Mouse (Mus musculus) C2C12 (cell line): ENCODE measurements around the gene Mapk8ip3. TPM values are rescaled to one million over a fixed set of nuclear protein-coding genes. Genes with fewer than 3 reads are reported as not detected.

Experiments
- H3K27me3 ChIP-seq: one replicate; pipeline ENCODE4 v1.6.1; 2011; ENCODE audit not compliant: control insufficient read depth, insufficient read depth, insufficient read length
- H3K36me3 ChIP-seq: one replicate; pipeline ENCODE4 v1.6.1; 2011; ENCODE audit not compliant: control insufficient read depth, insufficient read depth
- H3K4me3 ChIP-seq: one replicate; pipeline ENCODE4 v1.5.1; 2011; ENCODE audit warnings: mild to moderate bottlenecking, control low read depth; ENCODE audit not compliant: poor library complexity, insufficient read depth, severe bottlenecking
- H3K79me2 ChIP-seq: one replicate; pipeline ENCODE4 v1.6.1; 2011; ENCODE audit not compliant: control insufficient read depth, insufficient read depth
- H3K79me3 ChIP-seq: one replicate; pipeline ENCODE4 v1.6.1; 2011; ENCODE audit warnings: low read depth, control low read depth
- H3ac ChIP-seq: one replicate; pipeline ENCODE3; 2011; ENCODE audit warnings: low read depth; ENCODE audit not compliant: control insufficient read depth, insufficient read length
- CEBPB ChIP-seq: IDR thresholded peaks from one replicate; pipeline ENCODE4 v1.6.1; 2011; ENCODE audit warnings: low read depth, mild to moderate bottlenecking, control low read depth, moderate library complexity
- CTCF ChIP-seq: IDR thresholded peaks from one replicate; pipeline ENCODE4 v1.5.1; 2011; ENCODE audit not compliant: control insufficient read depth, insufficient read depth, insufficient read length
- FOSL1 ChIP-seq: IDR thresholded peaks from one replicate; pipeline ENCODE4 v1.8.0; 2011; ENCODE audit warnings: mild to moderate bottlenecking, low read length; ENCODE audit not compliant: poor library complexity, insufficient read depth, severe bottlenecking
- MAX ChIP-seq: IDR thresholded peaks from one replicate; pipeline ENCODE4 v1.6.1; 2011; ENCODE audit warnings: mild to moderate bottlenecking, control low read depth
- MYOD1 ChIP-seq: IDR thresholded peaks from one replicate; pipeline ENCODE4 v1.6.1; 2011; ENCODE audit warnings: low read depth; ENCODE audit not compliant: control insufficient read depth, insufficient read length
- MYOG ChIP-seq: IDR thresholded peaks from one replicate; pipeline ENCODE4 v1.6.1; 2011; ENCODE audit not compliant: control insufficient read depth, insufficient read length; ENCODE audit errors: extremely low read depth
- USF1 ChIP-seq: IDR thresholded peaks from one replicate; pipeline ENCODE4 v1.6.1; 2011; ENCODE audit warnings: low read depth, mild to moderate bottlenecking, control low read depth, moderate library complexity
- polyA plus RNA-seq: library from polyadenylated mRNA; unstranded; fragments of >200 nt; fragmentation: generic; extraction: Trizol; gene quantifications from one replicate; pipeline ENCODE4 v1.2.1, GENCODE M21; 2012; ENCODE audit warnings: missing spikeins

The Mapk8ip3 gene
- polyA plus RNA-seq, 1 experiment = 17.7 TPM

- Histone ChIP-seq H3K4me3 (no peak overlapping the region), H3K36me3 (no peaks in the 10 kb centered on the region), H3K79me2 (peaks cover 19% of the 10 kb centered on the region), H3K79me3 (no peaks in the 10 kb centered on the region), H3K27me3 (no peaks in the 10 kb centered on the region), H3ac (no peak overlapping the region)
- TF ChIP-seq MAX = no peak
- TF ChIP-seq FOSL1 = no peak
- TF ChIP-seq MYOD1 = no peak
- no peak for TF ChIP-seq MYOG
- TF ChIP-seq CEBPB = no peak
- no peak for TF ChIP-seq CTCF
- TF ChIP-seq USF1 = no peak
These were observed 92.3 kb downstream of the Mapk8ip3 start for GRCm38 (mm10) chr17:24844525-24844924.

- H3K36me3 ChIP-seq = no peaks in the 10 kb centered on the region
- no peak overlapping the region for H3K4me3 ChIP-seq
- H3K27me3 ChIP-seq = no peaks in the 10 kb centered on the region
- H3ac ChIP-seq = no peak overlapping the region
- no peak for TF ChIP-seq CEBPB
- TF ChIP-seq MYOD1 = no peak
- TF ChIP-seq FOSL1 = no peak
- TF ChIP-seq MYOG = no peak
- TF ChIP-seq USF1 = no peak
- no peak for TF ChIP-seq CTCF
- TF ChIP-seq MAX = no peak
- no peaks in the 10 kb centered on the region for H3K79me3 ChIP-seq
- peaks cover 3% of the 10 kb centered on the region for H3K79me2 ChIP-seq
These were observed 94.1 kb downstream of the Mapk8ip3 start for GRCm38 (mm10) chr17:24842631-24843030.

Other genes starting within 250 kb of the Mapk8ip3 start
- 0.61 TPM for gene Syngr3, start 247.0 kb downstream of the Mapk8ip3 start, polyA plus RNA-seq
- 62.8 TPM for gene Gfer, start 240.8 kb downstream of the Mapk8ip3 start, polyA plus RNA-seq
- gene Noxo1, start 240.7 kb downstream of the Mapk8ip3 start, polyA plus RNA-seq = 0.34 TPM
- gene Tbl3, start 229.3 kb downstream of the Mapk8ip3 start, polyA plus RNA-seq = 83.8 TPM
- gene Rnf151, start 218.9 kb downstream of the Mapk8ip3 start, polyA plus RNA-seq = 1.8 TPM
- gene Rps2, start 218.9 kb downstream of the Mapk8ip3 start, polyA plus RNA-seq = 381 TPM
- 343 TPM for gene Ndufb10, start 212.5 kb downstream of the Mapk8ip3 start, polyA plus RNA-seq
- gene Rpl3l, start 209.2 kb downstream of the Mapk8ip3 start, polyA plus RNA-seq = 0.06 TPM
- gene Msrb1, start 200.3 kb downstream of the Mapk8ip3 start, polyA plus RNA-seq = 57.8 TPM
- gene Hs3st6, start 184.0 kb downstream of the Mapk8ip3 start, polyA plus RNA-seq = not detected
- gene Meiob, start 132.7 kb downstream of the Mapk8ip3 start, polyA plus RNA-seq = not detected
- gene Hagh, start 96.8 kb downstream of the Mapk8ip3 start, polyA plus RNA-seq = 30.4 TPM
- 5.5 TPM for gene Fahd1, start 86.6 kb downstream of the Mapk8ip3 start, polyA plus RNA-seq
- 0.06 TPM for gene Igfals, start 71.0 kb downstream of the Mapk8ip3 start, polyA plus RNA-seq
- gene Nubp2, start 50.6 kb downstream of the Mapk8ip3 start, polyA plus RNA-seq = 66.5 TPM
- 37.0 TPM for gene Spsb3, start 50.3 kb downstream of the Mapk8ip3 start, polyA plus RNA-seq
- 11.2 TPM for gene Eme2, start 41.9 kb downstream of the Mapk8ip3 start, polyA plus RNA-seq
- 107 TPM for gene Mrps34, start 41.9 kb downstream of the Mapk8ip3 start, polyA plus RNA-seq
- gene Nme3, start 40.5 kb downstream of the Mapk8ip3 start, polyA plus RNA-seq = 19.8 TPM
- 57.4 TPM for gene Jpt2, start 23.7 kb upstream of the Mapk8ip3 start, polyA plus RNA-seq
- 4.3 TPM for gene Cramp1l, start 78.8 kb upstream of the Mapk8ip3 start, polyA plus RNA-seq
- 7.5 TPM for gene Ift140, start 79.1 kb upstream of the Mapk8ip3 start, polyA plus RNA-seq
- 0.37 TPM for gene Tmem204, start 146.6 kb upstream of the Mapk8ip3 start, polyA plus RNA-seq
- gene Telo2, start 179.0 kb upstream of the Mapk8ip3 start, polyA plus RNA-seq = 18.3 TPM
- not detected for gene Ptx4, start 183.8 kb upstream of the Mapk8ip3 start, polyA plus RNA-seq
- 19.9 TPM for gene Clcn7, start 196.4 kb upstream of the Mapk8ip3 start, polyA plus RNA-seq
- gene Ccdc154, start 225.5 kb upstream of the Mapk8ip3 start, polyA plus RNA-seq = not detected
- gene Gm38655, start 238.5 kb upstream of the Mapk8ip3 start, polyA plus RNA-seq = not detected
- gene BC003965, start 247.6 kb upstream of the Mapk8ip3 start, polyA plus RNA-seq = 14.3 TPM